Mouse (Mus musculus): ENCODE results near the gene Mns1. TPM values are rescaled to one million over a fixed set of nuclear protein-coding genes. Genes with fewer than 3 reads are reported as not detected.

The Mns1 gene
- polyA plus RNA-seq, 1 experiment = not detected

- peaks cover 5% of the 10 kb centered on the region for H3K4me1 ChIP-seq (ENCODE audit: control insufficient read depth, insufficient read depth, low read length)
- H3K4me3 ChIP-seq (ENCODE audit: insufficient read depth, low read depth, low read length) = no peak overlapping the region
- no peak overlapping the region for H3K27ac ChIP-seq (ENCODE audit: insufficient read depth, low read depth, low read length)
- 41% methylated on average over 6 of the region's 6 CpGs for WGBS
- TF ChIP-seq CTCF (IDR thresholded peaks at IDR 0.05; ENCODE audit: insufficient read depth, low read depth, low read length) = no peak
- no peak for TF ChIP-seq POLR2A (IDR thresholded peaks at IDR 0.05; ENCODE audit: insufficient read depth, low read depth, low read length)
Observed at GRCm38 (mm10) chr9:72403421-72403820, 34.4 kb upstream of the Mns1 start.

- Histone ChIP-seq H3K27ac (ENCODE audit: insufficient read depth, low read depth, low read length) (no peak overlapping the region), H3K4me1 (ENCODE audit: control insufficient read depth, insufficient read depth, low read length) (peaks cover 5% of the 10 kb centered on the region), H3K4me3 (ENCODE audit: insufficient read depth, low read depth, low read length) (no peak overlapping the region)
- 80% methylated on average over 8 of the region's 8 CpGs for WGBS
- no peak for TF ChIP-seq POLR2A (IDR thresholded peaks at IDR 0.05; ENCODE audit: insufficient read depth, low read depth, low read length)
- TF ChIP-seq CTCF (IDR thresholded peaks at IDR 0.05; ENCODE audit: insufficient read depth, low read depth, low read length) = no peak
Observed at GRCm38 (mm10) chr9:72404446-72404845, 33.4 kb upstream of the Mns1 start.

- Histone ChIP-seq H3K27ac (ENCODE audit: insufficient read depth, low read depth, low read length) (no peak overlapping the region), H3K4me1 (ENCODE audit: control insufficient read depth, insufficient read depth, low read length) (peaks cover 5% of the 10 kb centered on the region), H3K4me3 (ENCODE audit: insufficient read depth, low read depth, low read length) (no peak overlapping the region)
- no peak for TF ChIP-seq CTCF (IDR thresholded peaks at IDR 0.05; ENCODE audit: insufficient read depth, low read depth, low read length)
- TF ChIP-seq POLR2A (IDR thresholded peaks at IDR 0.05; ENCODE audit: insufficient read depth, low read depth, low read length) = no peak
- WGBS = 90% methylated on average over 3 of the region's 3 CpGs
Observed at GRCm38 (mm10) chr9:72404934-72405333, 32.9 kb upstream of the Mns1 start.

- peaks cover 5% of the 10 kb centered on the region for H3K4me1 ChIP-seq (ENCODE audit: control insufficient read depth, insufficient read depth, low read length)
- WGBS = 95% methylated on average over 9 of the region's 9 CpGs
- no peak overlapping the region for H3K4me3 ChIP-seq (ENCODE audit: insufficient read depth, low read depth, low read length)
- TF ChIP-seq CTCF (IDR thresholded peaks at IDR 0.05; ENCODE audit: insufficient read depth, low read depth, low read length) (no peak), POLR2A (IDR thresholded peaks at IDR 0.05; ENCODE audit: insufficient read depth, low read depth, low read length) (no peak)
- H3K27ac ChIP-seq (ENCODE audit: insufficient read depth, low read depth, low read length) = no peak overlapping the region
Observed at GRCm38 (mm10) chr9:72405882-72406638, 31.8 kb upstream of the Mns1 start.

GRCm38 (mm10) chr9:72408131-72408586 lies 29.7 kb upstream of the Mns1 start:
- H3K27ac ChIP-seq (ENCODE audit: insufficient read depth, low read depth, low read length) = no peak overlapping the region
- WGBS = 5% methylated on average over 12 of the region's 12 CpGs
- H3K4me3 ChIP-seq (ENCODE audit: insufficient read depth, low read depth, low read length) = peak overlapping the region; percentile 26

GRCm38 (mm10) chr9:72409381-72410225 lies 28.2 kb upstream of the Mns1 start:
- Histone ChIP-seq H3K4me1 (ENCODE audit: control insufficient read depth, insufficient read depth, low read length) (peaks cover 1% of the 10 kb centered on the region), H3K27ac (ENCODE audit: insufficient read depth, low read depth, low read length) (no peak overlapping the region), H3K4me3 (ENCODE audit: insufficient read depth, low read depth, low read length) (no peak overlapping the region)
- TF ChIP-seq POLR2A (IDR thresholded peaks at IDR 0.05; ENCODE audit: insufficient read depth, low read depth, low read length) (no peak), CTCF (IDR thresholded peaks at IDR 0.05; ENCODE audit: insufficient read depth, low read depth, low read length) (no peak)
- 80% methylated on average over 15 of the region's 15 CpGs for WGBS

More at GRCm38 (mm10) chr9:72408131-72408586, 29.7 kb upstream of the Mns1 start:
- H3K4me1 ChIP-seq (ENCODE audit: control insufficient read depth, insufficient read depth, low read length) = peaks cover 5% of the 10 kb centered on the region
- TF ChIP-seq POLR2A (IDR thresholded peaks at IDR 0.05; ENCODE audit: insufficient read depth, low read depth, low read length) (no peak), CTCF (IDR thresholded peaks at IDR 0.05; ENCODE audit: insufficient read depth, low read depth, low read length) (peak; percentile 60; the same call in 1 of the 2 replicates)

GRCm38 (mm10) chr9:72411746-72412145 lies 26.1 kb upstream of the Mns1 start:
- H3K4me3 ChIP-seq (ENCODE audit: insufficient read depth, low read depth, low read length) = no peak overlapping the region
- TF ChIP-seq CTCF (IDR thresholded peaks at IDR 0.05; ENCODE audit: insufficient read depth, low read depth, low read length) (no peak), POLR2A (IDR thresholded peaks at IDR 0.05; ENCODE audit: insufficient read depth, low read depth, low read length) (no peak)
- H3K4me1 ChIP-seq (ENCODE audit: control insufficient read depth, insufficient read depth, low read length) = no peaks in the 10 kb centered on the region; the same call in 1 of the 2 replicates
- H3K27ac ChIP-seq (ENCODE audit: insufficient read depth, low read depth, low read length) = no peak overlapping the region
- WGBS = 70% methylated on average over 2 of the region's 2 CpGs

- Histone ChIP-seq H3K27ac (ENCODE audit: insufficient read depth, low read depth, low read length) (no peak overlapping the region), H3K4me3 (ENCODE audit: insufficient read depth, low read depth, low read length) (no peak overlapping the region), H3K4me1 (ENCODE audit: control insufficient read depth, insufficient read depth, low read length) (peaks cover 9% of the 10 kb centered on the region; the same call in 1 of the 2 replicates)
- WGBS = 84% methylated on average over 3 of the region's 3 CpGs
- no peak for TF ChIP-seq CTCF (IDR thresholded peaks at IDR 0.05; ENCODE audit: insufficient read depth, low read depth, low read length)
- TF ChIP-seq POLR2A (IDR thresholded peaks at IDR 0.05; ENCODE audit: insufficient read depth, low read depth, low read length) = no peak
Observed at GRCm38 (mm10) chr9:72418443-72418842, 19.4 kb upstream of the Mns1 start.

GRCm38 (mm10) chr9:72420490-72420889 lies 17.3 kb upstream of the Mns1 start:
- H3K4me1 ChIP-seq (ENCODE audit: control insufficient read depth, insufficient read depth, low read length) = peaks cover 9% of the 10 kb centered on the region; the same call in 1 of the 2 replicates
- no peak for TF ChIP-seq POLR2A (IDR thresholded peaks at IDR 0.05; ENCODE audit: insufficient read depth, low read depth, low read length)
- no peak for TF ChIP-seq CTCF (IDR thresholded peaks at IDR 0.05; ENCODE audit: insufficient read depth, low read depth, low read length)
- 85% methylated on average over 3 of the region's 3 CpGs for WGBS
- H3K4me3 ChIP-seq (ENCODE audit: insufficient read depth, low read depth, low read length) = no peak overlapping the region
- no peak overlapping the region for H3K27ac ChIP-seq (ENCODE audit: insufficient read depth, low read depth, low read length)
